Comparison of ENCODE assay signal across 7 mouse cellular contexts in the genomic region with DNA sequence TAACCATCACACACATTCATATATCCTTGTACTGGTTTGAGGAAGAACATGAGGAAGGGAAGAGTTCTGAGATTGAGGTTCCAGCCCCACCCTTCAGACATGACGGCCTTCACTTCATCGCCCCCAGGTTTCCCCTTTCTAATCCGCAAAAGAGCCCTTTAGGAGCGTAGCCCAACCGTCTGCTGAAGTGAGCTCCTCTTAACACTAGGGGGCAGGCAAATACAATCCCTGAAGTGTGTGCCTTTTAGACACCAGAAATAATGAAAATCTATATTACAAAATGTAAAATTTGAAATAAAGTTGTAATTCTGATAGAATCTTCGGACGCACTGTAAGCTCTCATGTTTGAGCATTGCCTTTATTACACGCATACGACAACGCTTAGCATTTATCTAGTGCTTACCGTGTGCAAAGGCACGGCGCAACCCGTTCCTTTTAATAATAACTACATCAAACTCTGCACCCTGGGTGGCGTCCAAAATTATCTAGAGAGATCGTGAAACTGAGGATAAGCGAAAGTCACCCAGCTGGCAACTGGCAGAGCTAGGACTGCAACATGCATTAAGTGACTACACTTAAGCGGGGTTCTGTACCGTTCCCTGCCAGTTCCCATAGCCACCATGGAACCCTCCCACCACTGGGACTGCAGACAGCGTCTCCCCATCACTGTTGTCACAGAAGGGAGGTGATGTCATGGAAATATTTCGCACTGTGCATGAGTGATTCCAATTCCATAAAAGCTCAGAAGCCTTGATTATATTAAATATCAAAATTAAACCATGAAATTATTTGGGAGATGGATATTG.
A peak's percentile ranks its signal among the peaks of the same experiment; 100 is the strongest.
DNase-seq lines count a peak whose midpoint lies in the region; ATAC-seq lines count a peak whose summit lies in the region.

No protein-coding gene starts in this region.

- 52% methylated on average over 21 of the region's 21 CpGs for WGBS in forebrain, embryonic 15.5 days

- H3K4me3 ChIP-seq in forebrain, embryonic 15.5 days, result no peak overlapping the region

- peak overlapping the region; percentile 39; the same call in 1 of the 2 replicates for H3K27ac ChIP-seq in forebrain, embryonic 15.5 days (replicated peaks)

- H3K4me2 ChIP-seq in forebrain, embryonic 15.5 days (replicated peaks), result peak overlapping the region; percentile 2; the same call in 1 of the 2 replicates

- peak; percentile 30 for DNase-seq in thymus, postnatal 0 days (ENCODE audit: low spot score)
- DNase-seq in thymus, postnatal 10 days (ENCODE audit: low spot score in 2 of 2), result no peak
- DNase-seq in c-Kit-positive CD71-positive TER-119-negative erythroid progenitor cells, embryonic 14.5 days (ENCODE audit: low read depth), result peak; percentile 16
- peak; percentile 59 to 63 for DNase-seq in kidney, postnatal 4 days
- peak; percentile 45 for DNase-seq in splenic B cell, adult 2 months (ENCODE audit: low read depth, low spot score)

- ATAC-seq in forebrain, embryonic 15.5 days (replicated peaks), result peak; percentile 74
- peak; percentile 56 for ATAC-seq in megakaryocyte, adult 5-6 weeks (ENCODE audit: poor library complexity, severe bottlenecking)

- no peak overlapping the region for H3K9ac ChIP-seq in forebrain, embryonic 15.5 days (replicated peaks)

- no peaks in the 10 kb centered on the region for H3K9me3 ChIP-seq in forebrain, embryonic 15.5 days

- no peaks in the 10 kb centered on the region for H3K36me3 ChIP-seq in forebrain, embryonic 15.5 days
- H3K36me3 ChIP-seq in splenic B cell, adult 2 months (ENCODE audit: control insufficient read depth, insufficient read depth, low read length, poor library complexity, severe bottlenecking), result no peaks in the 10 kb centered on the region

- no peaks in the 10 kb centered on the region for H3K27me3 ChIP-seq in forebrain, embryonic 15.5 days
- no peaks in the 10 kb centered on the region for H3K27me3 ChIP-seq in splenic B cell, adult 2 months (ENCODE audit: control insufficient read depth, insufficient read depth, low read length, poor library complexity, severe bottlenecking)

- no peaks in the 10 kb centered on the region for H3K4me1 ChIP-seq in forebrain, embryonic 15.5 days

Comparison
In these comparisons a context has a peak if more than half of its experiments do, and no peak if none do; other contexts are left out.
1. DNase-seq: peak in thymus, postnatal 0 days (single experiment), c-Kit-positive CD71-positive TER-119-negative erythroid progenitor cells, embryonic 14.5 days (single experiment), kidney, postnatal 4 days (2 of 2) and splenic B cell, adult 2 months (single experiment); none in thymus, postnatal 10 days (0 of 2).